Mouse (Mus musculus) large intestine, adult 2 months (tissue): ENCODE data around the gene Hspb3. TPM values are rescaled to one million over a fixed set of nuclear protein-coding genes. Genes with fewer than 3 reads are reported as not detected.

Experiments
- polyA plus RNA-seq: library from polyadenylated mRNA; depleted of rRNA; stranded (reverse); fragments of >200 nt; gene quantifications from 2 replicates; pipeline ENCODE4 v1.2.3, GENCODE M21; 2012; rRNA removed

The Hspb3 gene
- polyA plus RNA-seq, 1 experiment = not detected

Other genes starting within 250 kb of the Hspb3 start
- 7.2 and 10.2 TPM in 2 replicates for gene Snx18, start 45.1 kb downstream of the Hspb3 start, polyA plus RNA-seq
- gene Arl15, start 130.8 kb upstream of the Hspb3 start, polyA plus RNA-seq = 2.5 and 3.6 TPM in 2 replicates